Mouse (Mus musculus) spleen, embryonic (tissue): Measurements from ENCODE around the gene Axdnd1.
"Not testable (repeated sequence)": the region's sequence is repeated elsewhere in the genome, so short reads cannot be mapped to it uniquely, and the experiment has no call there.

Experiments used
- CTCF ChIA-PET: fragments of 350-600 bp; sonication (Branson Sonifier 250); formaldehyde crosslinking; loops from one replicate; lab custom pipeline; 2022; lab: Charles Lee

The Axdnd1 gene

GRCm38 (mm10) chr1:156437726-156438125, 16.8 kb upstream of the Axdnd1 start:
- CTCF ChIA-PET = no interaction called here

- CTCF ChIA-PET = interaction anchor here (0.6 kb wide), 1 partner anchor 518 kb away, joined by 4 read pairs; no protein-coding TSS in a partner anchor
Measured at GRCm38 (mm10) chr1:156437016-156437708, 16.2 kb upstream of the Axdnd1 start.

GRCm38 (mm10) chr1:156433497-156433896, 12.5 kb upstream of the Axdnd1 start:
- CTCF ChIA-PET = no interaction called here

GRCm38 (mm10) chr1:156432498-156432897, 11.5 kb upstream of the Axdnd1 start:
- CTCF ChIA-PET = no interaction called here

GRCm38 (mm10) chr1:156428434-156428833, 7.5 kb upstream of the Axdnd1 start:
- CTCF ChIA-PET = no interaction called here

GRCm38 (mm10) chr1:156425746-156426145, 4.8 kb upstream of the Axdnd1 start:
- CTCF ChIA-PET = no interaction called here

GRCm38 (mm10) chr1:156424054-156424453, 3.1 kb upstream of the Axdnd1 start:
- CTCF ChIA-PET = no interaction called here

- CTCF ChIA-PET = no interaction called here
Measured at GRCm38 (mm10) chr1:156423493-156423892, 2.5 kb upstream of the Axdnd1 start.

- CTCF ChIA-PET = no interaction called here
Measured at GRCm38 (mm10) chr1:156422856-156423255, 1.9 kb upstream of the Axdnd1 start.

- CTCF ChIA-PET = no interaction called here
Measured at GRCm38 (mm10) chr1:156418170-156418569, 2.8 kb downstream of the Axdnd1 start.

- CTCF ChIA-PET = no interaction called here
Measured at GRCm38 (mm10) chr1:156408521-156408920, 12.4 kb downstream of the Axdnd1 start.

GRCm38 (mm10) chr1:156408004-156408403, 13.0 kb downstream of the Axdnd1 start:
- CTCF ChIA-PET = no interaction called here

- CTCF ChIA-PET = interaction anchor here (0.6 kb wide), 1 partner anchor 20 kb away, joined by 3 read pairs; no protein-coding TSS in a partner anchor
Measured at GRCm38 (mm10) chr1:156403251-156403650, 17.7 kb downstream of the Axdnd1 start.

- CTCF ChIA-PET = no interaction called here
Measured at GRCm38 (mm10) chr1:156402491-156402890, 18.5 kb downstream of the Axdnd1 start.

GRCm38 (mm10) chr1:156400159-156400558, 20.8 kb downstream of the Axdnd1 start:
- CTCF ChIA-PET = not testable (repeated sequence)

GRCm38 (mm10) chr1:156393148-156393547, 27.8 kb downstream of the Axdnd1 start:
- CTCF ChIA-PET = no interaction called here

GRCm38 (mm10) chr1:156386880-156387279, 34.1 kb downstream of the Axdnd1 start:
- CTCF ChIA-PET = no interaction called here

- CTCF ChIA-PET = no interaction called here
Measured at GRCm38 (mm10) chr1:156386232-156386631, 34.7 kb downstream of the Axdnd1 start.

GRCm38 (mm10) chr1:156381217-156381616, 39.7 kb downstream of the Axdnd1 start:
- CTCF ChIA-PET = no interaction called here

GRCm38 (mm10) chr1:156365740-156366139, 55.2 kb downstream of the Axdnd1 start, which contains the start of gene Gm2000:
Gm2000 (plus strand) TSS chr1:156366040.
- CTCF ChIA-PET = no interaction called here

GRCm38 (mm10) chr1:156352466-156352865, 68.5 kb downstream of the Axdnd1 start:
- CTCF ChIA-PET = interaction anchor here (0.5 kb wide), 1 partner anchor 292 kb away, joined by 3 read pairs; no protein-coding TSS in a partner anchor

- CTCF ChIA-PET = no interaction called here
Measured at GRCm38 (mm10) chr1:156350441-156350840, 70.5 kb downstream of the Axdnd1 start.

GRCm38 (mm10) chr1:156349031-156349430, 71.9 kb downstream of the Axdnd1 start:
- CTCF ChIA-PET = no interaction called here
